Mouse (Mus musculus) urinary bladder, postnatal 25 days (tissue): ENCODE measurements at regions not wholly inside any gene's neighbourhood (a gene's known extent, or its start where the extent isn't known, plus 50 kb on each side); places are given as distances from the start of the nearest gene placed in this dataset.

ENCODE experiments used
- DNase-seq: peaks from one replicate; pipeline ENCODE4 v3.0.0; 2022; ENCODE audit warnings: low spot score

DNA sequence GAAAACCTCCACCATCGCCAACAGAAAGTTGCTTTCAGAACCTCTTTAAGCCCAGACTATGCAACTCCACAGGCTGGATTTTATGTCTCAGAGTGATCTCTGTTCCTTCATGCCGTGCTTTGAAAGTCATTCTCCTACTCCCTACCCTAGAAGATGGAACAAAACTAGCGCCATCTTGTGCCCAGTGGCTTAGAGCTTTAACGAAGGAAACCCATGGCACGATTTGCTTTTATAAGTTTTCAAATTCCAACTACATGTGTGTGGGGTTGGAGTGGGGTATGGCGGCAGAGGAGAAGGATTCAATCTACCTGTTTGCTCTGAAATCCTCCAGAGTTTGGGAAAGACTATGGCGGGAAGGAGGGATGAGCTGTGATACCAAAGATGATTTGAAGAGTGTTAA, 118.7 kb upstream of the Tmem45b start:
- no peak for DNase-seq

DNA sequence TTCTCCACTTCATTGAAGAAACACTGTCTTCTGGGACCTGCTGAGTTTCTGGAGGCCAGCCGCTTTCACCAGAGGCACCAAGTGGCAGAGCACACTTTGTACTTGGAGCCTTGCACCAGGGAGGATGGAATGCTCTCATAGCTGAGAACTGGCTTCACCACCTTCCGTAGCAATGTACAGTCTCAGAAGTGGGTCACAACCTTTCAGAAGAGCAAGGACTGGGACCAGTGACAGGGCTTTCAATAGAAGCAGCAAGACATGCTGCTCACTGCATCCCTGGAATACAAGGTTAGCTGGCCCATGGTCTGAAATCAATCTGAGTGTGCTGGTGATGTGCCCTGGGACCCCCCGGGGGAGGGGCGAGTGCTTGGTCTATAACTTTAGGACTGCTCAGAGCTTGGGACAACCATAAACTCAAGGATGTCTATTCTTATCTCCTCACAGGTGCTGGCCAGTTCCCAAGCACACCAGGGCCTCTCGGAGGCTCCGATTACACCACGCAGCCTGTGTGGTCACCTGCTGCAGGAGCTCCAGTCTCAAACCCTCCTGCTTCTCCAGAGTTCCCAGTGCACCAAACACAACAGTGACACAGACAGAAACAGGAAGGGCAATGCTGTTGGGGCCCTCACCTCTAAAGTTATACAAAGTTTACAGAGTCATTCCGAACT, 114.4 kb upstream of the Tmem45b start:
- DNase-seq, result no peak

DNA sequence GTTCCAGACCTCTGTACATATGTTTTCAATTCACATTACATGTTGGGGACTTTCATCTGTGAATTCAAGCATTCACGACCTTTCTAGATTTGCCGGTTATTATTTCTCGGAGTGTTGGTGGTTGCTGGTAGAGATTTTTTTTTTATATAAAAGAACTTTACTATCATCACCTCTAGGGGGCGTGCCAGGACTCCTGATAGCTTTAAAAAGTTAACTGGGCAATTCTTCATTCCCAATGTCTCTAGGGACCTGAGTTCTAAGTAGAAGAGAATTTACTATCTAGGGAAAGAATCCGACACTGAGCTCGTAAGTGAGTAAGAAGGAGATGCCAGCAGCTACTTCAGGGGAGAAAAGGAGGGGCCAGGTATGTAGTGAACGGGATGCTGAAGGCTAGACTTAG, 112.8 kb upstream of the Tmem45b start:
- peak; percentile 36 for DNase-seq

DNA sequence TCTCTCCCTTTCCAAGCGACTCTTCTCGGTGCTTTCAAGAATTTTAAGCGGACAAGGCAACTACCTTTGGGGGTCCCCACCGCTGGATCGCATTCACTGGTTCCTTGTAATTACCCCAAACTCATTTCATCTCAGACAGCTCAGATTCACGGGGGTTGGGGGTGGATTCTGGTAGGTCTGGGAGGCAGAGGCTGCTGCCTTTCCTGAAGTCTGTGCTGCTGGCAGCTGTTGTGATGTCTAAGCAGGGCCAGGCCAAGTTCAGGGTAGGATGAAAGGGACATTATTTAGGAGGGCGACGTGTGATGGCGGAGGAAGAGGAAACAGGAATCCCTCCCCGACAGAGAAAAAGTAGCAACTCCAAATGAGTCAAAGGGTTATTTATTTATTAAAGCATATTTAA, 102.8 kb upstream of the Tmem45b start:
- DNase-seq, result no peak

DNA sequence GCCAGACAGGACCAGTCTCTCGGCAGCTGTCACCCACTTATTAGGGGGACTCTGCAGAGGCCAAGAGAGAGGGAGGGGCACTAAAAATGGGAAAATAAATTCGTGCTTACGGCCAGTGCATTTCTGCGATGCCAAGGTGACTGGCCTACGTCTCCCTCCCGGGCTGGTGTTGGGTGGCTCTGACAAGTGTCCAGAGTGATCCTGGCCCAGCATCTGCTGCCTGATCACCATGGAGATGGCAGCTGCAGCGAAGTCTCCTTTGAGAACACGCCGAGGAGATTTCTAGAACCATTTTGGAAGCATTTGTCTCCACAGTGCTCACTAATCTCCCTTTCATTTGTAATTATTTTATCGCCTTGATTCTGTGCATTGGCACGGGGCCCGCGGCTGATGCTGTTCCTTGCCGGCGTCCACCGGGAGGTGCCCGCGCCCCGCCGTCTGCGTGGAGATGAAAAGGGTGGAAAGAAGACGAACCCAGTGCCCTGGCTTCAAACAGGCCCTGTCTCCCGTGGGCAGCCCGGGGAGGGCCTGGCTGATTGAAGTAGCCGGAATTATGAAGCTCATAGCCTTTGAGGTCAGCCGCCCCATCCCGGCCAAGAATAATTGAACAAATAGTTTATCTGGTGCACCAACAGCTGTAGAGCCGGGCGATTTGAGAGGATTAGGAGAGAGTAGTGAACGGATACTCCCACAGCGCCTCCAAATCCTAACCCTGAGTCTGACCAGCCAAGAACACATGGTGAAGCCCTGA, 102.2 kb upstream of the Tmem45b start:
- no peak for DNase-seq

DNA sequence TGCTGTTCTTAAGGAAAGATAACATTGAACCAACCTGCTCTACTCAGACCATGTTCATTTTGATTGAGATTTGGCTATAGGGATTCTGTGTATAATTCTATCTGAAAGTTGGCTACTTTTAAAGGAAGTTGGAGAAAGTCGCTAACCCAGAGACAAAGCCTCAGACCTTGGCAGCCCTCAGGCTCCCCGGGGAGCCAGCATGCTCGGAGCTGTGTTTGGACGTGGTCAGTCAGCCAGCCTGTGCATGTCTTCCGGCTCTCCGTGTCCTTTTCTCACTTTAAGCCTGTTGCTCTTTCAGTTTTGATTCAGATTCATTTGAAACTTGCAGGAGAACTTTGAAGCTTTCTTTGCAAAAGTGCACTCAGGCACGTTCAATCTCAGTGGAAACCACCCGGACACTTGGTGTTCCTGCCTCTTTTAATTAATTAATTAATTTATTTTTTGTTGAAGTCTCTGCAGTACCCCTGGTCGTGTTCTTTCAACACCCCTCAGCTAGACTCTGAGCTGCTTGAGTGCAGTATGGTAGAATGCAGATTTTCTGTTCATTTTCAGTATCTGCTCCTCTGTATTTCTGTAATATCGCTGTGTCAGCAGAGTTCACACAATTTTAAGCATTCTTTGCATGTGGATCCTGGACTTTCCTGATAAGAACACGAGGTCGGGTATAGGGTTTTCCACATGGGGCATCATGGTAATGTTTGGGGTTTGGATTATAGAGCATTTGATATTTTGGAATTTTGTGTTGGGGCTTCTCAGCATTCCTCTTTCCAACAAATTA, 100.9 kb upstream of the Tmem45b start:
- no peak for DNase-seq

DNA sequence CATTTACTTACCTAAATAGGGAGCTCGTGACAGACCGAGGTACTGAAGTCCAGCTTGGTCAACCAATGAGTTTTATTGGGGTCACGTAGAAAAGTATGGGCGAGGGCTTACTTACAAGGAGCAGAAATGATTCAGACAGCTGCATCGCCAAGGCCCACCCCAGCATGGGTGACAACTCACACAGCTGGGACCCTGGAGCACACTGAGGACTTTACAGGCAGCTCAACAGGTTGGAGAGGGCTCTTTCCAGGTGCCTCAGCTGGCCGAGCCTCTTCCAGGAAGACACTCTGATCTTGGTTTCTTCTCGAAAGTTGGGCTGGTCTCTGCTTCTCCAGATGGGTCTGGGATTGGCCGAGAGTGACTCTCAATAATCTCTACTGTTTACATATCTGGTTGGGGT, 99.3 kb upstream of the Tmem45b start:
- DNase-seq, result no peak

DNA sequence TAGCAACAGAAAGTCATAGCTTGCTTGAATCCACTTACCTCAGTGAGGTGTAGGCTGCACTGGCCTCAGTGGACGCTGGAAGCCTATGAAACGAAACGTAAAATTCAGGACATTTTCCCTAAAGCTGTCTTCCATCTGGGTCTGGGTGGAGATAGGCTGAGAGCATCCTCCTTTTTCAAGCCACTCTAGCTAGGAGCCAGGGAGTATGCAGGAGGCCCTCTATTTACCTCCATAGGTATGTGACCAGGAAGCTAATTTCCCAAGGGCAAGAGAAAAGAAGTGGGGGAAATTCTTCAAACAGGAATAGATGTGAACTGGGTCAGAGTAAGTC, 95.9 kb upstream of the Tmem45b start:
- DNase-seq, result no peak

DNA sequence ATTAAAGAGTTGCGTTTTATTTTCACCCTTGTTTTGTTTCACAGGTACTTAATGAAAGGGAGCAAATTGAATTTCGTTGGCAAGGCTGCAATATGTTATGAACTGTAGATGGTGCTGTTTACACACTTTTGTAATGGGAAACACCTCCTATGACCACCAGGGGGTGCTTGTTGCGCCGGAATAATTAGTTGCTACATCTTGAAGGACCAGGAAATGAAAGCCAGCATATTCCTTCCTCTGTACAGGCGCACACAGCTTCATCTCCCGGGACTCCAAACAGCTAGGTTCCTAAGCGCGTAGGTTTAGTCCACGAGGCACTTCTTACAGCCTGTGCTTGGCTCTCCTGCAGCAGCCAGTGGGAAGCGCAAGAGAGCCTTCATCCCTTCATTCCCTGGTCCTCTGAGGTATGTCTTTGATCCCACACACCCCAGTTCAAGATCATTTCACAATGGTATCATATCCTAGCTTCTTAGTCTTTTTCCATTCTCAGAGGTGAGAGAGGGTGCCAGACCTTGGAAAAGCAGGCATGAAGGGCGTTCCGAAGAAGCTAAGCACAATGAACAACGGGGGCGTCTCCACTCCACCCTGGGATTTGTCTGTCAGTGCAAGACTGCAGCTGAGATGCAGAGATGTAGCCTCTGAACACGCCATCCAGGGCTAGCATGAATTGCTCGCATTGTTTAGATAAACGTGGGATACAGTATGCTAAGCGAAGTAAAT, 95.4 kb upstream of the Tmem45b start:
- DNase-seq, result peak; percentile 67

DNA sequence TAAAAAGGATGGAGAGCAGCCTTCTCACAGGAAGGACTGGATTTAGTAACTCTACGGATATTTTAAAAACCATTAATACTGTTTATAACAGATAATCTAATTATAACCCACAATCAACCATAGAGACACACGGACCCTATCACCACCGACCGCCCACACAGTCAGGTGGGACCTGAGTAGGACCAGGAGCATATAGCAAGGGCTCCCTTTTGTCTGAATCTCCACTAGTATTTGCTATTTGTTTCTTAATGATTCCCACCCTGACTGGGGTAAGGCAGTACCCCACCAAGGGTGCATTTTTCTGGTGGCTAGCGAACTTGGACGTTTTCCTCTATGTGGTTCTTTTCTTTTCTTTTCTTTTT, 79.4 kb upstream of the Tmem45b start:
- no peak for DNase-seq

DNA sequence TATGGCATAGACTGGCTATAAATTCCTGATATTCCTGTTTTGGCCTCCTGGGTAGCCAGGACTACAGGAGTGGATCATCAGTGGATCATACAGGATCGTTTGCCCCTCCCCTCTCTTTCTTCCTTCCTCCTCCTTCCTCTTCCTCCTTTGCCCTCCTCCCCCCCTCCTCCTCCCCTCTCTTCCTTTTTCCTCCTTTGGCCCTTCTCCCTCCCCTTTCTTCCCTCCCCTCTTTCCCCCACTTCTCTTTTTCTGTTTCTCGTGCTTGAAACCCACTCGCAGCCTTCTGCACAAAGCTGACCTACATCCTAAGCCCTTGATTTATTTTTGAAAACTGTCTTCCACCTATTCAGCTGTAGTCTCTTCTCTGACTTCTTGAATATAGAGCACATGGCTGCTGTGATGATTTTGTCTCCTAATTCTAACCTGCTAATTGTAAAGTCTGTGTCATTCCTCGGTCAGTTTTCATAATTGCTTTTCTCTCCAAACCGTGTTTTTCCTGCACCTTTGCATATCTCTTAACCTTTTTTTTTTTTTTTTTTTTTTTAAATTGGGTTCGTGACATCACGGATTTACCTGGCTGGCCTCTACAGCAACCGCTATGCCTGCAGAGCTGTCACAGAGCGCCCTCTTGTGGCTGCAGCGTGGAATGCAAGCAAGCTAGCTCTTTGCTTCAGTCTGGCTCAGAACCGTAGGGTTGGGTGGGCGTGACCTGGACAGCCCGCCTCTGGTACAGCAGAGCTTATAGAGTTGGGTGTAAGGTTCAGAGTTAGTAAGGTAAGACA, 78.8 kb upstream of the Tmem45b start:
- peak; percentile 92 for DNase-seq

DNA sequence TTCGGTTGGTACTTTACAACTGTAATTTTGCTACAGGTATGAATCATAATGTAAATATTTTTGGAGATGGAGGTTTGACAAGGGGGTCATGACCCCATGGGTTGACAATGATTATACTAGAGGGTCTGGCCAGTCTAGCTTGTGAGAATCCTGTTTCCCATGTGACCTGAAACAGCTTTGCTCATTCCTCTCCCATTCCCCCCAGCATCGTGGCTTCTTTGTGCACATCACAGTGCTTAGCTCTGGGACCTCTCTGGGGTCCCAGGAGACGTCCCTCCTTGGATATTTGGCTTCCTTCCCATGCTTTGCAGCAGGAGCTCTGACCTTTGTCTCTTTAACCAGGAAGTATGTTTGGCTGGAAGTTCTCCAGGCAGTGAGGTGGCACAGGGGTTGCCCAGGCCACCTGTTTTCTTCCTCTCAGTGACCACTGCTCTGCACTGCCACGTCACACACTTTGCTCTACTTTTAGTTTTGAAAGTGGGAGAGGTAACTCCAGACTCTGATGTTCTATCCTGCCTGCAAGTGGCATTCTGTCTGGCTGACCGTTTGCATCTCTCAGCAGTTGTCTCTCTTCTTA, 77.4 kb upstream of the Tmem45b start:
- no peak for DNase-seq

DNA sequence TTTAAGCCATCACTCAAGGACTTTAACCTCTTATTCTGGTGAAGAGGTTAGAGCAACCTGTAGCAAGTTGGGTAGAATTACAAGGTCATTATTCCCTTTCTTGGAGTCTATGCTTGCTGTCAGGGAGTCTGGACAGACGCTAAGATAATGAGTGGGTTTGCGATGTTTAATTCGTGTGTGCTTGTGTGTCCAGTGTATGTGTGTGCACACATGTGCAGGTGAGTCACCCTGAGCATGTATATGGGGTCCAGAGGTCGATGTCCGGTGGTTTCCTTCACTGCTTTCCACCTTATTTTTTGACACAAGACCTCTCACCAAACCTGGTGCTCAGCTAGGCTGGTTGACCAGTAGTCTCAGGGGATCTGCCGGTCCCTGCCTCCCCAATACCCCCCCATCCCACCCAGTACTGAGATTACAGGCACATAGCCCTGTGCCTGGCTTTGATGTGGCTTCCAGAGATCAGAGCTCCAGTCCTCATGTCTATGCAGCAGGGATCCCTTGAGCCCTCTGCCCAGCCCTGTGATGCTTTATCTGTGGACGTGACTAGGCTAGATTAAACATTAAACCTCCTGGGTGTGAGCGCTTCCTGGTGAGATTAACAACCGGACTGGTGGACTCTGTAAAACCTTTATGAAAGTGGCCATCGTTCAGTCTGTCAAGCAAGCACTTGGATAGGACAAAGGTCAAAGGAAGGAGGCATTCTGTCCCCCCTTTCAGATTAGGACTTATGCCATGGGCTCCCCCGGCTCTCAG, 74.4 kb upstream of the Tmem45b start:
- DNase-seq, result no peak

DNA sequence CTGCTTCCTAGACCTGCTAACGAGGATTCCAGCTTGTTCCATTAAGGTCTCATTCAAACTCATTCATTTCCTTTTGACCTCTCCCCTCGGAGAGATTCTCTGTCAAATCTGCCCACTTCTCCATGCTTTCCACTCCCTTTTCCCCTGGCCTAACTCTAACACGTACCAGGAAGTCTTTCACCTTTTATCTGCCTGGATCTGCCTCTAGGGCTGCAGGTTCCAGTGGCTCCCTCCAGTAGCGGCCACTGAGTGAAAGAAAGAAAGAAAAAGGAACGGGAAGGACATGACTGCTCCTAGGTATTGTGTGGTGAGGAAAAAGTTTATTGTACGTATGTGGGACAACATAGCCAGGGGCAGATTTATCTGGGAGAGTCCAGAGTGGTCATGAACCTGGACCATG, 64.8 kb upstream of the Tmem45b start:
- no peak for DNase-seq

DNA sequence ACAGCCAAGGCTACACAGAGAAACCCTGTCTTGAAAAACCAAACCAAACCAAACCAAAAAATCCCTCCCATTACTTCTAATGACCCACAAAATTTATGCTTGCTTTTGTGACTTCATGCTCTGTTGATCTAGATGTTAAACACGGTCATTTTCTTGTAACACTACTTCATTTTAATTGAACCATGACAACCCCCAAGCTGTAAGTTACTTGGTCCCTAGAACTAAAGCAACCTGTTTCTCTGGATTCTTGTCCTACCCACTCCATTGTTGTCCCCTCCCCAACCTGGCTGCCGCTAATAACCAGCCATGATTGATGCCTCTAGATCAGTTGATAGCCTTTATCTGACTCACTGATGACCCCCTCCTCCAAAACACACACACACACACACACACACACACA, 63.0 kb upstream of the Tmem45b start:
- no peak for DNase-seq
